Mouse (Mus musculus) activated CD4-positive, CD25-positive, alpha-beta regulatory T cell, adult 4 months (primary cell): ENCODE measurements around the gene Olfr630. TPM values are rescaled to one million over a fixed set of nuclear protein-coding genes. Genes with fewer than 3 reads are reported as not detected.
"Not testable (repeated sequence)": the region's sequence is repeated elsewhere in the genome, so short reads cannot be mapped to it uniquely, and the experiment has no call there.

Experiments used
- ATAC-seq: one replicate; pipeline ENCODE4 v1.8.0; 2017
- polyA plus RNA-seq, 2 experiments: library from polyadenylated mRNA; unstranded; fragments of 100-300 nt; shearing (Covaris generic); gene quantifications; one replicate each; pipeline ENCODE4 v1.2.1; 2017

Olfr630 gene
- polyA plus RNA-seq, result not detected

DNA sequence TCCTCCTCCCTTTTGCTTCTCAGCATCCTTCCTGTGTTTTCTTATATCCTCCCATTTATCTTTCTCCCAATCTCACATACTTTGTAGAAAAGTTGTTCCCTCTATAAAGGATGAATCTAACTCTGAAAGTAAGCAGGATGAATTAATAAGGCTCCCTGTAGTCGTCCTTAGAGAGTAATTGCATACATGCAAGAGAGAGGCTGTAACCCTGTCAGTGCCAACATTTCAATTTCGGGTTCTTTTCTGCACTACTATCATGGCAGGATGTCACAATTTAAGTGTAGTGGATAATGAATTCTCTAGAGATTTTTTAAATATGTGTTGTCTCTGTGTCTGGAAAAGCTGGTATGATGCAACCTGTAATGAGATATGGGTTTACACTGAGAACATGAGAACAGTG is at the start of gene Olfr630:
Gene Olfr630, minus strand, starts transcription at position 101 of the 400 bp plus-strand sequence.
- no peak for ATAC-seq

DNA sequence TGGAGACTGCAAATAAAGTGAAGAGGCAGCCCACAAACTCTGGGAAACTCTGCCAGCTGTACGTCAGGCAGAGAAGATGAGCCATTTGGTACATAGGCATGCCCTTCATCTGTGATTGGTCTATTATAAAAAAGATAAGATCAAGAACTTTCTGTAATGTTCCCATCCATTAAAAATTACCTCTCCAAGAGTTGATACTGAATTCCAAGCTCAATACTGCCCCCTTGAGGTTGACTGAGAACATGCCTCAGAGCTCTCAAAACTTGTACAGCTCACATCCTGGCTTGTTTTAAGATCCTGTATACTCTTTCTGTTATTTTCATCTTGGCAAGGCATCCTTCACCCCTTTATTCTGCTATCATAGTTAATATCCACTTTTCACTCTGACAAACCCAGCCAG is 49.7 kb upstream of the Olfr630 start:
- no peak for ATAC-seq

DNA sequence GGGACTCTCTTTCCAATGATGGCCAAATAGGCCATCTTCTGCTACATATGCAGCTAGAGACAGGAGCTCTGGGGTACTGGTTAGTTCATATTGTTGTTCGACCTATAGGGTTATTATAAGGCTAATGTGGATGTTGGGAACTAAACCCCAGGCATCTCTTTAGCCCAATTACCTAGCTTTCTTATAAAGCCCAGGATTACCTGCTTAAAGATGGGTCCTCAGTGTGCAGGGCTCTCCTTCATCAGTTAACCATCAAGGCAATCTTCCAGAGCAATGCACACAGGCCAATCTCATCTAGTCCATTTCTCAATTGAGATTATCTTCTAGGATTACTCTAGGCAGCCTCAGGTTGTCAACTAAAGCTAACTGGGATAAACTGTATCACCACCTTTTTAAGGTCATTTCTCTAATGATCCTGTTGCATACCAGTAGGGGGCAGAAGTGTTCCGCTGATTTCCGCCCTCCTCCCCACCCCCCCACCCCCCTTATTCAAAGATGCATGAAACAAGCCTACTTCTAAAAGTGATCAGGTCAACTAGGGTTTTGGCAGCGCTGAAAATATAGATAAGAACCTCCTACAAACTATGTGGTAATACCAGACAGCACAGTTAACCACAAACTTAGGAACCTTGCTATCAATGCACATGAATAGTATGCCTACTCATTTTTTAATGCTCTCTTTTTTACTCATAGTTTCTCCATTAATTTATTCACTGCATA is 35.7 kb upstream of the Olfr630 start:
- ATAC-seq, result no peak

- no peak for ATAC-seq
Observed at GRCm38 (mm10) chr7:103791721-103792120, 34.6 kb upstream of the Olfr630 start, which contains the start of gene Olfr67. Gene Olfr67, minus strand, starts transcription at chr7:103791821.

DNA sequence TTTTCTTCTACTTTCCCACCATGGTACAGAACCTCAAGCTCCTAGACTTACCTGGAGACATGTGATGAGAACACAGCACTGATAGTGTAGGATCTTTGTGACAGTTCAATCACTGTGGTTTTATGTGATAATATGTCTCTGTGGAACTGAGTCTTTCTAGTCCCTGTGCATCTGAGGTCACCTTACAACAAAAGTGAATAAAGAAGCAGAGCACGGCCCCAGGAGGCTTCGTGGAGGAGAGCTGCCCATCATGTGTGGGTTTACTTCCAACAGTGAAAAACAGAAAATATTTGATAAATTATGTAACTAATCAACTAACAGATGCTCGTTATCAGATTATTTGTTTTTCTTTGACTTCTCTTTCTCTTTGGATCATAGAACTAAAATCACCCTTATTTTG is 22.5 kb upstream of the Olfr630 start, which contains the start of gene Olfr68:
Gene Olfr68, minus strand, starts transcription at position 101 of the 400 bp plus-strand sequence.
- ATAC-seq, result no peak

DNA sequence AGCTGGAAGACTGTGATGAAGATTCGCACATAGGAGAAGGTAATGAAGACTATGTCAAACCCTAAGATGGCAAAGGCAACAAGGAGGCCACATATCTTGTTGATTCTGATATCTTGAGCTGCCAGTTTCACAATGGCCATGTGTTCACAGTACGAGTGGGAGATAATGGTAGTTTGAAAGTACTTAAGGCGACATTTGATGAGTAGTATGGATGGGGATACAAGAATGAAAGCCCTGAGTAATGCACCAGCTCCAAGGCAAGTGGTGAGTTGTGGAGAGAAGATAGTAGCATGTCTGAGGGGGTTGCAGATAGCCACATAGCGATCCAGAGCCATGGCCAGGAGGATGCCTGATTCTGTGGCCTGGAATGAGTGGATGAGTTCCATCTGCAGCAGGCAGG is 20.5 kb upstream of the Olfr630 start:
- ATAC-seq, result not testable (repeated sequence)

- ATAC-seq, result no peak
Observed at GRCm38 (mm10) chr7:103771494-103771893, 14.4 kb upstream of the Olfr630 start, which contains the start of gene Olfr69. Gene Olfr69, minus strand, starts transcription at chr7:103771594.

DNA sequence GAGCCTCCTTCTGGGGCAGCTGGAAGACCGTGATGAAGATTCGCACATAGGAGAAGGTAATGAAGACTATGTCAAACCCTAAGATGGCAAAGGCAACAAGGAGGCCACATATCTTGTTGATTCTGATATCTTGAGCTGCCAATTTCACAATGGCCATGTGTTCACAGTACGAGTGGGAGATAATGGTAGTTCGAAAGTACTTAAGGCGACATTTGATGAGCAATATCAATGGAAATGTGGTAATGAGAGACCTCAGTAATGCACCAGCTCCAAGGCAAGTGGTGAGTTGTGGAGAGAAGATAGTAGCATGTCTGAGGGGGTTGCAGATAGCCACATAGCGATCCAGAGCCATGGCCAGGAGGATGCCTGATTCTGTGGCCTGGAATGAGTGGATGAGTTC is 10.6 kb upstream of the Olfr630 start:
- not testable (repeated sequence) for ATAC-seq

DNA sequence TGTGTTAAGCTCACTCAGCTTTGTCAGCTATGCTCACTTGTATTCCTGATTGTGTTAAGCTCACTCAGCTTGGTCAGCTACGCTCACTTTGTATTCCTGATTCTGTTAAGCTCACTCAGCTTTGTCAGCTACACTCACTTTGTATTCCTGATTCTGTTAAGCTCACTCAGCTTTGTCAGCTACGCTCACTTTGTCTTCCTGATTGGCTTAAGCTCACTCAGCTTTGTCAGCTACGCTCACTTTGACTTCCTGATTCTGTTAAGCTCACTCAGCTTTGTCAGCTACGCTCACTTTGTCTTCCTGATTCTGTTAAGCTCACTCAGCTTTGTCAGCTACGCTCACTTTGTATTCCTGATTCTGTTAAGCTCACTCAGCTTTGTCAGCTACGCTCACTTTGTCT is 5.1 kb upstream of the Olfr630 start:
- not testable (repeated sequence) for ATAC-seq

GRCm38 (mm10) chr7:103744843-103745242 is 12.3 kb downstream of the Olfr630 start, which contains the start of gene Olfr629:
Gene Olfr629, minus strand, starts transcription at chr7:103744943.
- no peak for ATAC-seq

GRCm38 (mm10) chr7:103730074-103730473 is 27.1 kb downstream of the Olfr630 start, which contains the start of gene Olfr628:
Gene Olfr628, plus strand, starts transcription at chr7:103730374.
- ATAC-seq, result no peak

DNA sequence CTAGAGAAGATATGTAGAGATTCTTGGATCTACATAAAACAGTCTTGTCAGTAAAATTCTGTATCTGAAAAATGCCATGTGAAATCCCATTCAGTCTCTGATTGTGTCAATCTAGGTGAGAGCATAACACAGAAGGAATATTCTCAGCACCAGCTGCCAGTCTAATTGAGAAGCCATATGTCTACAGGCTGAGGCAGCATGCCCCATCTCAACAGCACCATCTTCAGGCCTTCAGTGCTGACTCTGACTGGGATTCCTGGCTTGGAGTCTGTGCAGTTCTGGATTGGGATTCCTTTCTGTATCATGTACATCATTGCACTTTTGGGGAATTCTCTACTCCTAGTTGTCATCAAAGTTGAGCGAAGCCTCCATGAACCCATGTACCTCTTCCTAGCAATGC is 40.7 kb downstream of the Olfr630 start:
- ATAC-seq, result not testable (repeated sequence)

DNA sequence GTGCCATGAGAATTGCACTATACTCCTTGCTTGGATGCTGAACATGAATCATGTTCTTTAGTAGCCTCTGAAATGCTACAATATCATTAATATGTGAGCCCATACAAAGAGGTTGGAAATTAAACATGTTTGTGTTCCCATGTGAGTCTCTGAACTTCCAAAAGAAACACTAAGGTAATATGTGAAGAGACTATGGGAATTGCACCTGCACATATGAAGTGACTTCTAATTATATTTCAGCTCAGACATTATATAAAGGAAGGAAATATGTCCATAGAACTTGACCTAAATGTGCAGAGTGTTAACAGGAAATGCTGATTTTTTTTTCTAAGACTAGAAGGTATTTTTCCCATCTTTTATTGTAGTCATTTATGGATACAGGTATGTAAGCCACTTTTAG is 42.8 kb downstream of the Olfr630 start, which contains the start of gene Olfr243:
Gene Olfr243, plus strand, starts transcription at position 301 of the 400 bp plus-strand sequence.
- no peak for ATAC-seq

GRCm38 (mm10) chr7:103712024-103712423 is 45.1 kb downstream of the Olfr630 start:
- ATAC-seq, result no peak

Other genes with a start within 250 kb of the Olfr630 start
- not detected for gene Olfr610, start 245.2 kb downstream of the Olfr630 start, polyA plus RNA-seq
- not detected for gene Olfr611, start 236.5 kb downstream of the Olfr630 start, polyA plus RNA-seq
- gene Olfr612, start 214.6 kb downstream of the Olfr630 start, polyA plus RNA-seq, result not detected
- gene Olfr613, start 209.3 kb downstream of the Olfr630 start, polyA plus RNA-seq, result not detected
- gene Olfr615, start 201.3 kb downstream of the Olfr630 start, polyA plus RNA-seq, result not detected
- gene Olfr616, start 188.2 kb downstream of the Olfr630 start, polyA plus RNA-seq, result not detected
- not detected for gene Olfr617, start 184.3 kb downstream of the Olfr630 start, polyA plus RNA-seq
- gene Olfr618, start 167.2 kb downstream of the Olfr630 start, polyA plus RNA-seq, result not detected
- not detected for gene Olfr619, start 156.8 kb downstream of the Olfr630 start, polyA plus RNA-seq
- 1 to 10 TPM in 1 of 2 experiments, not detected in 1; 1.3 TPM for gene Olfr620, start 144.8 kb downstream of the Olfr630 start, polyA plus RNA-seq
- not detected for gene Olfr622, start 114.6 kb downstream of the Olfr630 start, polyA plus RNA-seq
- not detected for gene Olfr623, start 93.6 kb downstream of the Olfr630 start, polyA plus RNA-seq
- not detected for gene Olfr624, start 86.1 kb downstream of the Olfr630 start, polyA plus RNA-seq
- not detected for gene Olfr625-ps1, start 74.6 kb downstream of the Olfr630 start, polyA plus RNA-seq
- not detected for gene Olfr243, start 42.7 kb downstream of the Olfr630 start, polyA plus RNA-seq
- gene Olfr628, start 27.0 kb downstream of the Olfr630 start, polyA plus RNA-seq, result not detected
- not detected for gene Olfr629, start 12.4 kb downstream of the Olfr630 start, polyA plus RNA-seq
- gene Olfr69, start 14.3 kb upstream of the Olfr630 start, polyA plus RNA-seq, result not detected
- not detected for gene Olfr68, start 22.4 kb upstream of the Olfr630 start, polyA plus RNA-seq
- gene Olfr67, start 34.5 kb upstream of the Olfr630 start, polyA plus RNA-seq, result not detected
- gene Hbb-bt, start 56.7 kb upstream of the Olfr630 start, polyA plus RNA-seq, result 100 to 1,000 TPM in 1 of 2 experiments, 1 to 10 TPM in 1; 1.3 to 103 TPM
- gene Hbb-bs, start 70.8 kb upstream of the Olfr630 start, polyA plus RNA-seq, result 100 to 1,000 TPM in 1 of 2 experiments, 1 to 10 TPM in 1; 8.3 to 367 TPM
- gene Hbb-bh2, start 83.2 kb upstream of the Olfr630 start, polyA plus RNA-seq, result not detected
- not detected for gene Hbb-bh1, start 85.8 kb upstream of the Olfr630 start, polyA plus RNA-seq
- not detected for gene Hbb-y, start 95.9 kb upstream of the Olfr630 start, polyA plus RNA-seq
- under 1 TPM in 1 of 2 experiments, not detected in 1; 0.19 TPM for gene Olfr66, start 128.9 kb upstream of the Olfr630 start, polyA plus RNA-seq
- not detected for gene Olfr64, start 137.2 kb upstream of the Olfr630 start, polyA plus RNA-seq
- not detected for gene Olfr65, start 146.2 kb upstream of the Olfr630 start, polyA plus RNA-seq
- not detected for gene Olfr631, start 171.5 kb upstream of the Olfr630 start, polyA plus RNA-seq
- not detected for gene Olfr632, start 177.0 kb upstream of the Olfr630 start, polyA plus RNA-seq
- not detected for gene Olfr633, start 187.1 kb upstream of the Olfr630 start, polyA plus RNA-seq
- gene Olfr635, start 213.8 kb upstream of the Olfr630 start, polyA plus RNA-seq, result under 1 TPM in 1 of 2 experiments, not detected in 1; 0.08 TPM
- not detected for gene Olfr638, start 241.4 kb upstream of the Olfr630 start, polyA plus RNA-seq